Mouse (Mus musculus) lung, embryonic 16.5 days (tissue): ENCODE results near the gene Mgll. TPM values are rescaled to one million over a fixed set of nuclear protein-coding genes. Genes with fewer than 3 reads are reported as not detected.

ENCODE experiments used
- ATAC-seq: fragments of 200-750 bp; cut with Nextera tagmentation; 2 replicates; pipeline ENCODE4 v1.8.0; 2017; ENCODE audit warnings: low read depth, mild to moderate bottlenecking, moderate library complexity
- H3K27ac ChIP-seq: fragments of 300-500 bp; sonication (generic); 2 replicates; pipeline ENCODE4 v1.5.1; 2014; ENCODE audit warnings: mild to moderate bottlenecking, control low read depth, low read length
- H3K27me3 ChIP-seq: fragments of 300-500 bp; sonication (generic); 2 replicates; pipeline ENCODE4 v1.6.1; 2014; ENCODE audit warnings: low read depth, low read length, mixed read lengths; ENCODE audit not compliant: control insufficient read depth, insufficient read depth
- H3K36me3 ChIP-seq: fragments of 300-500 bp; sonication (generic); 2 replicates; pipeline ENCODE4 v1.6.1; 2014; ENCODE audit warnings: low read length; ENCODE audit not compliant: control insufficient read depth, insufficient read depth
- H3K4me1 ChIP-seq: fragments of 300-500 bp; sonication (generic); replicated peaks from 2 replicates; pipeline ENCODE4 v1.6.1; 2014; ENCODE audit warnings: low read length, mixed read lengths; ENCODE audit not compliant: control insufficient read depth, insufficient read depth
- H3K4me2 ChIP-seq: fragments of 300-500 bp; sonication (generic); 2 replicates; pipeline ENCODE4 v1.6.1; 2014; ENCODE audit warnings: low read depth, low read length, control low read depth
- H3K4me3 ChIP-seq: fragments of 300-500 bp; sonication (generic); 2 replicates; pipeline ENCODE4 v1.5.1; 2014; ENCODE audit warnings: mild to moderate bottlenecking, low read length, control low read depth
- H3K9ac ChIP-seq: fragments of 300-500 bp; sonication (generic); 2 replicates; pipeline ENCODE4 v1.6.1; 2014; ENCODE audit warnings: low read length, control low read depth
- H3K9me3 ChIP-seq: fragments of 300-500 bp; sonication (generic); 2 replicates; pipeline ENCODE4 v1.6.1; 2016; ENCODE audit warnings: low read length; ENCODE audit not compliant: control insufficient read depth
- WGBS: fragments of 180-500 bp; shearing (Covaris S2); extraction: QIAGEN DNeasy Blood & Tissue Kit; methylation state at CpG from one replicate; pipeline ENCODE4 v1.1.7; 2014; 5-methylcytosine and 5-hydroxymethylcytosine counted together
- polyA plus RNA-seq: library from polyadenylated mRNA; unstranded; fragments of >200 nt; fragmentation: Nextera tagmentation; extraction: Ambion mirVana; gene quantifications from 2 replicates; pipeline ENCODE4 v1.2.1, GENCODE M21; 2015

The Mgll gene
- polyA plus RNA-seq, 1 experiment from 2014 or later = 73.2 TPM

GRCm38 (mm10) chr6:88747296-88748040, 23.3 kb downstream of the Mgll start:
- Histone ChIP-seq H3K9me3 (no peaks in the 10 kb centered on the region), H3K27me3 (no peaks in the 10 kb centered on the region), H3K4me3 (no peak overlapping the region), H3K27ac (no peak overlapping the region), H3K9ac (no peak overlapping the region), H3K4me1 (peaks cover 7% of the 10 kb centered on the region; the same call in 1 of the 2 replicates), H3K4me2 (no peak overlapping the region), H3K36me3 (peaks cover 6% of the 10 kb centered on the region; the same call in 1 of the 2 replicates)
- WGBS = 60% methylated on average over 12 of the region's 12 CpGs
- no peak for ATAC-seq

- H3K9me3 ChIP-seq = no peaks in the 10 kb centered on the region
- H3K4me3 ChIP-seq = no peak overlapping the region
- H3K4me1 ChIP-seq = peaks cover 11% of the 10 kb centered on the region
- H3K27ac ChIP-seq = no peak overlapping the region
- H3K4me2 ChIP-seq = no peak overlapping the region
- no peak for ATAC-seq
- H3K36me3 ChIP-seq = peaks cover 6% of the 10 kb centered on the region; the same call in 1 of the 2 replicates
- WGBS = 33% methylated on average over 6 of the region's 6 CpGs
- H3K27me3 ChIP-seq = no peaks in the 10 kb centered on the region
- H3K9ac ChIP-seq = no peak overlapping the region
Observed at GRCm38 (mm10) chr6:88750884-88751283, 26.7 kb downstream of the Mgll start.

GRCm38 (mm10) chr6:88752711-88753219, 28.6 kb downstream of the Mgll start:
- WGBS = 48% methylated on average over 5 of the region's 5 CpGs
- Histone ChIP-seq H3K27me3 (no peaks in the 10 kb centered on the region), H3K9me3 (no peaks in the 10 kb centered on the region), H3K4me2 (no peak overlapping the region), H3K27ac (no peak overlapping the region), H3K9ac (no peak overlapping the region), H3K36me3 (no peaks in the 10 kb centered on the region), H3K4me3 (no peak overlapping the region), H3K4me1 (peaks cover 16% of the 10 kb centered on the region)
- ATAC-seq = peak; percentile 34; the same call in 1 of the 2 replicates

- Histone ChIP-seq H3K9ac (no peak overlapping the region), H3K27ac (no peak overlapping the region), H3K4me2 (no peak overlapping the region), H3K9me3 (no peaks in the 10 kb centered on the region), H3K36me3 (no peaks in the 10 kb centered on the region), H3K27me3 (no peaks in the 10 kb centered on the region), H3K4me1 (peaks cover 16% of the 10 kb centered on the region), H3K4me3 (no peak overlapping the region)
- no peak for ATAC-seq
- 63% methylated on average over 6 of the region's 6 CpGs for WGBS
Observed at GRCm38 (mm10) chr6:88753578-88753977, 29.4 kb downstream of the Mgll start.

- WGBS = 63% methylated on average over 4 of the region's 4 CpGs
- no peaks in the 10 kb centered on the region for H3K9me3 ChIP-seq
- no peak for ATAC-seq
- H3K4me3 ChIP-seq = no peak overlapping the region
- H3K4me1 ChIP-seq = peaks cover 38% of the 10 kb centered on the region
- H3K27ac ChIP-seq = no peak overlapping the region
- no peaks in the 10 kb centered on the region for H3K27me3 ChIP-seq
- H3K36me3 ChIP-seq = no peaks in the 10 kb centered on the region
- no peak overlapping the region for H3K9ac ChIP-seq
- H3K4me2 ChIP-seq = no peak overlapping the region
Observed at GRCm38 (mm10) chr6:88756992-88757391, 32.8 kb downstream of the Mgll start.

GRCm38 (mm10) chr6:88758074-88758473, 33.9 kb downstream of the Mgll start:
- Histone ChIP-seq H3K9me3 (no peaks in the 10 kb centered on the region), H3K27ac (no peak overlapping the region), H3K4me2 (no peak overlapping the region), H3K4me3 (no peak overlapping the region), H3K4me1 (peaks cover 34% of the 10 kb centered on the region), H3K27me3 (no peaks in the 10 kb centered on the region), H3K36me3 (no peaks in the 10 kb centered on the region), H3K9ac (no peak overlapping the region)
- 77% methylated on average over 8 of the region's 8 CpGs for WGBS
- ATAC-seq = no peak

GRCm38 (mm10) chr6:88758568-88759522, 34.6 kb downstream of the Mgll start:
- Histone ChIP-seq H3K9ac (no peak overlapping the region), H3K27me3 (no peaks in the 10 kb centered on the region), H3K27ac (peak overlapping the region; percentile 28; the same call in 1 of the 2 replicates), H3K4me1 (peaks cover 32% of the 10 kb centered on the region), H3K9me3 (no peaks in the 10 kb centered on the region), H3K4me3 (no peak overlapping the region), H3K4me2 (no peak overlapping the region), H3K36me3 (no peaks in the 10 kb centered on the region)
- 57% methylated on average over 10 of the region's 10 CpGs for WGBS
- ATAC-seq = peak; percentile 44

GRCm38 (mm10) chr6:88759793-88760453, 35.7 kb downstream of the Mgll start:
- peak overlapping the region; percentile 28 for H3K27ac ChIP-seq

More at GRCm38 (mm10) chr6:88759793-88760453, 35.7 kb downstream of the Mgll start:
- WGBS = 45% methylated on average over 17 of the region's 17 CpGs
- H3K36me3 ChIP-seq = no peaks in the 10 kb centered on the region
- no peak overlapping the region for H3K4me2 ChIP-seq
- no peaks in the 10 kb centered on the region for H3K9me3 ChIP-seq
- H3K4me1 ChIP-seq = peaks cover 28% of the 10 kb centered on the region
- no peaks in the 10 kb centered on the region for H3K27me3 ChIP-seq
- H3K9ac ChIP-seq = no peak overlapping the region
- no peak overlapping the region for H3K4me3 ChIP-seq
- ATAC-seq = peak; percentile 70
